Mouse (Mus musculus) liver, embryonic 14.5 days (tissue): ENCODE results near the gene Lpcat3.

ENCODE experiments used
- CTCF ChIP-seq: IDR thresholded peaks from 2 replicates; pipeline ENCODE4 v1.5.1; 2016; ENCODE audit warnings: antibody characterized with exemption, low read depth, control low read depth
- EP300 ChIP-seq: IDR thresholded peaks from 2 replicates; pipeline ENCODE4 v1.6.1; 2016; ENCODE audit warnings: antibody characterized with exemption, low read depth

DNA sequence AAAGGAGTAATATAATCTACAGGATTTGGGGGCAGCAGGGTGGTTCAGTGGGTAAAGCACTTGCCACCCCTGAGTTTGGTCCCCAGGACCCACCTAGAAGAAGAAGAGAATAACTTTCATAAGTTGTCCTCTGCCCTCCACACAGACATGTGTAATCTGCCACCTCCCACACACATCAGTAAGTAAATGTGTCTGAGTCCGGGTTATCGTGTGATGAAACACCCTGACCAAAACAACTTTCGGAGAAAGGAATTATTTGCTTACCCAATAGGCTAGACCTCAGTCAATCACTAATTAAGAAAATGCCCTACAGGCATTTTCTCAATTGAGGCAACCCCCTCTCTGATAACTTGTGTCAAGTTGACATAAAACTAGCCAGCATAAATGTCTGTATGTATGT lies 27.7 kb downstream of the Lpcat3 start:
- no peak for TF ChIP-seq CTCF
- TF ChIP-seq EP300 = no peak
